Mouse (Mus musculus): ENCODE measurements around the gene Gm3002. TPM values are rescaled to one million over a fixed set of nuclear protein-coding genes. Genes with fewer than 3 reads are reported as not detected.

Gene Gm3002
- polyA plus RNA-seq (2014; fragmentation: Illumina TruSeq; extraction: RNeasy Lipid Tissue Mini Kit (QIAGEN cat#74804); ENCODE audit: low read depth, low replicate concordance): not detected

DNA sequence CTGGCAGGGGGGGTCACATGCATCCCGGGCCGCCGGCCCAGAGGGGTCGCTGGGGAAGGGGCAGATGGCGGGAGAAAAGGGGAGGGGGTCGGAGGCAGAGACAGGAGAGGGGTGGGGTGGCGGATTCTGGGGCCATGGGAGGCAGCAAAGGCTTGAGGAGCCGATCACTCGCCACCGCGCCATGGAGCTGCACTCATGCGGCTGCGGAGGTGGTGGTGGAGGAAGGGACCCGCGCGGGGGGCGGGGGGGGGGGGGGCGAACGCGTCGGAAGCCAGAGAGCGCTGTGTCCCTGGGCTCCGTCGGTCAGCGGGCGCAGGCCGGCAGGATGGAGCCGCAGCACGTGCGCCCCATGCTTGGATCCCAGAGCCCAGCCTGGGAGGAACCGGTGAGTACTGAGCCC lies at the start of gene Gm3002:
Gene Gm3002 (plus strand): TSS at position 301 of the 400 bp plus-strand sequence.

DNA sequence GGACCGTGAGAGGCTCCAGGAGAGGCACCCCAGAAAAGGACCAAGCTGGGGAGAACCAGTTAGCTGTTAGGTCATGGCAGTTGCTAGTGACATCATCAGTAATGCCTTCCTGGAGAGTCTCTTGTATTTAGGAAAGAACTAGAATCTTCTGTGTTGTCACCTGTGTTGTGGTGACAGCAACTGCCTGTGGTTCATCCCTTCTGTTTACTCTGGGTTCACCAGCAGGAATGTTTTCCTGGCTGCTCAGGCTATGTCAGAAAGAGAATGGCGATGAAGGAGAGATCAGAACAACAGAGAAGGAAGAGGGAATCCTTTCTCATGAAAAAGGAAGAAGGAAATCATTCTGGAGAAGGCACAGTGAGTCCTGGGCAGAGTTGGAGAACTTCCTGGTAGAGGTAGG lies 36.1 kb downstream of the Gm3002 start, which contains the start of gene Gm3033:
Gene Gm3033 (plus strand): TSS at position 301 of the 400 bp plus-strand sequence.

DNA sequence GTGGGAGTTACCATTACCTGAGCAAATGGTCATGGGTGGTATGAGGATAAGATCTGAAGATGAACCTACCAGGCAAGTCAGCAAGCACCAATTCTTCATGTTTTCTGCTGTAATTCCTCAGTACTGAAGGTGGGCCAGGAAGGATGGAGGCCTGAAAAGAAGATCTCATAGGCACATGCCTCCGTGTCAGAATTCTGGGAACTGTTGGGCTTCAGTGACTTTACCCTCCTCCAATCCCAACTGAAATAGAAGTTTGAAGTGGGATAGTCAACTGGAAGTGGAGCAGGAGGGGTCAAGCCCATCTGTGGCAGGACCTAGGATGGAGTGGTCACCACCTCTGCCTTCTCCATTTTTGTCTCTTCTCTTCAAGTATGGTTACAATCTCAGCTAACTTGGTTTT lies 74.0 kb downstream of the Gm3002 start, which contains the start of gene Gm2916:
Gene Gm2916 (plus strand): TSS at position 301 of the 400 bp plus-strand sequence.

DNA sequence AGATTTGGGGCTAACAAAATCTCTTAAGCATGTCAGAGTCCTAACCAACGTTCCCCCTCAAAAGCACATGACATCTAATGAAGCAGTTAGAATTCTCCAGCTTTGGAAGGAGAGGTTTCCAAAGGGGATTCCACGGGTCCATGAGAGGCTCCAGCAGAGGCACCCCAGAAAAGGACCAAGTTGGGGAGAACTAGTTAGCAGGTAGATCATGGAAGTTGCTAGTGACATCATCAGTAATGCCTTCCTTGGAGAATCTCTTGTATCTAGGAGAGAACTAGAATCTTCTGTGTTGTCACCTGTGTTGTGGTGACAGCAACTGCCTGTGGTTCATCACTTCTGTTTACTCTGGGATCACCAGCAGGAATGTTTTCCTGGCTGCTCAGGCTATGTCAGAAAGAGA lies 121.6 kb downstream of the Gm3002 start, which contains the start of gene Gm3029:
Gene Gm3029 (plus strand): TSS at position 301 of the 400 bp plus-strand sequence.

DNA sequence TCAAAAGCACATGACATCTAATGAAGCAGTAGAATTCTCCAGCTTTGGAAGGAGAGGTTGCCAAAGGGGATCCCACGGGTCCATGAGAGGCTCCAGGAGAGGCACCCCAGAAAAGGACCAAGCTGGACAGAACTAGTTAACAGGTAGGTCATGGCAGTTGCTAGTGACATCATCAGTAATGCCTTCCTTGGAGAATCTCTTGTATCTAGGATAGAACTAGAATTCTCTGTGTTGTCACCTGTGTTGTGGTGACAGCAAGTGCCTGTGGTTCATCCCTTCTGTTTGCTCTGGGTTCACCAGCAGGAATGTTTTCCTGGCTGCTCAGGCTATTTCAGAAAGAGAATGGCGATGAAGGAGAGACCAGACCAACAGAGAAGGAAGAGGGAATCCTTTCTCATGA lies 153.4 kb downstream of the Gm3002 start, which contains the start of gene Gm3095:
Gene Gm3095 (plus strand): TSS at position 301 of the 400 bp plus-strand sequence.

DNA sequence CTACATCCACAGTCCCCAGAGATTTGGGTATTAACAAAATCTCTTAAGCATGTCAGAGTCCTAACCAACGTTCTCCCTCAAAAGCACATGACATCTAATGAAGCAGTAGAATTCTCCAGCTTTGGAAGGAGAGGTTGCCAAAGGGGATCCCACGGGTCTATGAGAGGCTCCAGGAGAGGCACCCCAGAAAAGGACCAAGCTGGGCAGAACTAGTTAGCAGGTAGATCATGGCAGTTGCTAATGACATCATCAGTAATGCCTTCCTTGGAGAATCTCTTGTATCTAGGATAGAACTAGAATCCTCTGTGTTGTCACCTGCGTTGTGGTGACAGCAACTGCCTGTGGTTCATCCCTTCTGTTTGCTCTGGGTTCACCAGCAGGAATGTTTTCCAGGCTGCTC lies 188.2 kb downstream of the Gm3002 start, which contains the start of gene Gm3099:
Gene Gm3099 (plus strand): TSS at position 301 of the 400 bp plus-strand sequence.

Other genes starting within 250 kb of the Gm3002 start
- not detected for gene Gm3012, start 175.6 kb upstream of the Gm3002 start, polyA plus RNA-seq (2014; fragmentation: Illumina TruSeq; extraction: RNeasy Lipid Tissue Mini Kit (QIAGEN cat#74804); ENCODE audit: low read depth, low replicate concordance)
- 0.63 TPM for gene Gm3020, start 158.0 kb upstream of the Gm3002 start, polyA plus RNA-seq (2014; fragmentation: Illumina TruSeq; extraction: RNeasy Lipid Tissue Mini Kit (QIAGEN cat#74804); ENCODE audit: low read depth, low replicate concordance)
- not detected for gene Gm3043, start 121.3 kb upstream of the Gm3002 start, polyA plus RNA-seq (2014; fragmentation: Illumina TruSeq; extraction: RNeasy Lipid Tissue Mini Kit (QIAGEN cat#74804); ENCODE audit: low read depth, low replicate concordance)
- gene Gm3033, start 36.2 kb downstream of the Gm3002 start, polyA plus RNA-seq (2014; fragmentation: Illumina TruSeq; extraction: RNeasy Lipid Tissue Mini Kit (QIAGEN cat#74804); ENCODE audit: low read depth, low replicate concordance): not detected
- gene Gm2916, start 74.1 kb downstream of the Gm3002 start, polyA plus RNA-seq (2014; fragmentation: Illumina TruSeq; extraction: RNeasy Lipid Tissue Mini Kit (QIAGEN cat#74804); ENCODE audit: low read depth, low replicate concordance): not detected
- gene Gm3029, start 121.7 kb downstream of the Gm3002 start, polyA plus RNA-seq (2014; fragmentation: Illumina TruSeq; extraction: RNeasy Lipid Tissue Mini Kit (QIAGEN cat#74804); ENCODE audit: low read depth, low replicate concordance): not detected
- not detected for gene Gm3095, start 153.5 kb downstream of the Gm3002 start, polyA plus RNA-seq (2014; fragmentation: Illumina TruSeq; extraction: RNeasy Lipid Tissue Mini Kit (QIAGEN cat#74804); ENCODE audit: low read depth, low replicate concordance)
- gene Gm3099, start 188.3 kb downstream of the Gm3002 start, polyA plus RNA-seq (2014; fragmentation: Illumina TruSeq; extraction: RNeasy Lipid Tissue Mini Kit (QIAGEN cat#74804); ENCODE audit: low read depth, low replicate concordance): not detected
- gene Gm5796, start 213.9 kb downstream of the Gm3002 start, polyA plus RNA-seq (2014; fragmentation: Illumina TruSeq; extraction: RNeasy Lipid Tissue Mini Kit (QIAGEN cat#74804); ENCODE audit: low read depth, low replicate concordance): not detected

All from sigmoid colon, adult 10 weeks (tissue).